ENCODE assay signal across 31 mouse cellular contexts in the genomic region with DNA sequence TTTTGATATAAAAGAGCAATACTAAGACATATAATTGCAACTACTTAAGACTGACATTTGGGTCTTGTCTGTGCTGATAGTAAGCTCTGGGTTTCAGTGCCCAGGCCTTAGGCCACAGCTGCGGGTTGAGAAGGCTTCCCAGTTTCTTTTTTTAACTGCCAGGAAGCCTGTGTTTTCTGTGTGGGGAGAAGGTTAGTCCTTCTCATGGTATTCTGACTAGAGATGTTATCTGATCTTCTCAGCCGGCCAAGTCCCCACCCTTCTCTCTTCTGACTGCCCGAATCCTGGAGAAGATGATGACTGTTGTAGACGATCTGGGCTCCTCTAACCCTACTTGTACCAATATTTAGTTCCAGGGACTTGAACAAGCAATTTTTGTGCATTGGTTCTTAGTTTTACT.
DNase-seq lines count a peak whose midpoint lies in the region; ATAC-seq and TF ChIP-seq lines count a peak whose summit lies in the region.
"Had no signal": no experiment of that assay in that cellular context is flagged by ENCODE, and none has a peak within 500 bp of the region (broad histone marks: within the 10 kb centered on the region; RNA-seq: fewer than 3 reads in every experiment).

No protein-coding gene starts in this region.

- H3K27me3 ChIP-seq in lung, postnatal 0 days (replicated peaks; ENCODE audit: insufficient read depth, low read length) = no peaks in the 10 kb centered on the region
- H3K27me3 ChIP-seq: embryonic facial prominence, embryonic 12.5 days; forebrain, embryonic 15.5 days; heart, embryonic 15.5 days; hindbrain, embryonic 12.5 days; megakaryocyte, embryonic 14.5 days; midbrain, embryonic 12.5 days; neural tube, embryonic 13.5 days had no signal

- no peak for TF ChIP-seq POLR2A in embryonic fibroblast, embryonic 13.5 days (IDR thresholded peaks at IDR 0.05; ENCODE audit: low read depth, low read length)

- H3K27ac ChIP-seq in gastrocnemius, adult 2 months = peak overlapping the region; percentile 40
- peak overlapping the region; percentile 68 for H3K27ac ChIP-seq in lung, postnatal 0 days (ENCODE audit: low read length)
- H3K27ac ChIP-seq in embryonic fibroblast, embryonic 13.5 days (ENCODE audit: insufficient read depth, low read length) = 0 out of 2 replicates have a peak overlapping the region, but pooled peaks have one; percentile 20
- H3K27ac ChIP-seq: embryonic facial prominence, embryonic 12.5 days; forebrain, embryonic 10.5 days; forebrain, embryonic 15.5 days; heart, embryonic 15.5 days; hindbrain, embryonic 12.5 days; kidney, postnatal 0 days; liver, embryonic 14.5 days; midbrain, embryonic 12.5 days; neural tube, embryonic 13.5 days had no signal

- no peaks in the 10 kb centered on the region for H3K4me1 ChIP-seq in lung, postnatal 0 days (ENCODE audit: insufficient read depth, low read depth, low read length)
- no peaks in the 10 kb centered on the region for H3K4me1 ChIP-seq in embryonic fibroblast, embryonic 13.5 days (ENCODE audit: control insufficient read depth, insufficient read depth, low read length)
- H3K4me1 ChIP-seq: embryonic facial prominence, embryonic 12.5 days; forebrain, embryonic 10.5 days; forebrain, embryonic 15.5 days; hindbrain, embryonic 12.5 days; megakaryocyte, embryonic 14.5 days; midbrain, embryonic 12.5 days; neural tube, embryonic 13.5 days had no signal

- WGBS in lung, postnatal 0 days = 13% methylated on average over 4 of the region's 4 CpGs

- no peak overlapping the region for H3K9ac ChIP-seq in lung, postnatal 0 days (replicated peaks; ENCODE audit: low read depth)
- H3K9ac ChIP-seq: embryonic facial prominence, embryonic 12.5 days; forebrain, embryonic 15.5 days; heart, embryonic 15.5 days; hindbrain, embryonic 12.5 days; liver, embryonic 14.5 days; lung, embryonic 14.5 days; midbrain, embryonic 12.5 days; neural tube, embryonic 13.5 days had no signal

- H3K36me3 ChIP-seq in lung, postnatal 0 days (ENCODE audit: insufficient read depth, low read length) = no peaks in the 10 kb centered on the region
- H3K36me3 ChIP-seq: embryonic facial prominence, embryonic 12.5 days; forebrain, embryonic 10.5 days; forebrain, embryonic 15.5 days; heart, embryonic 15.5 days; hindbrain, embryonic 12.5 days; midbrain, embryonic 12.5 days; neural tube, embryonic 13.5 days had no signal

- TF ChIP-seq EP300 in lung, postnatal 0 days (IDR thresholded peaks at IDR 0.05) = no peak

- no peaks in the 10 kb centered on the region for H3K9me3 ChIP-seq in lung, postnatal 0 days (ENCODE audit: low read length)
- H3K9me3 ChIP-seq: embryonic facial prominence, embryonic 12.5 days; forebrain, embryonic 10.5 days; forebrain, embryonic 15.5 days; heart, embryonic 15.5 days; hindbrain, embryonic 12.5 days; midbrain, embryonic 12.5 days; neural tube, embryonic 13.5 days had no signal

- DNase-seq in gastrocnemius, adult 2 months = no peak
- DNase-seq in gastrocnemius, postnatal 36 days = no peak
- DNase-seq in lung, postnatal 0 days (ENCODE audit: low spot score) = peak; percentile 29
- no peak for DNase-seq in lung, postnatal 10 days
- DNase-seq in adrenal gland, postnatal 10 days = no peak
- DNase-seq in thymus, adult 18-20 months = no peak
- DNase-seq: adrenal gland, postnatal 14 days; cerebellum, adult 11 months; cerebellum, adult 9-10 months; cerebellum, postnatal 36 days; embryo, embryonic 11 days; heart, postnatal 36 days; kidney, adult 8-10 months; layer of hippocampus, postnatal 36 days; liver; lung, embryonic 14.5 days; right cerebral cortex, postnatal 4 days had no signal

- no peak overlapping the region for H3K4me3 ChIP-seq in gastrocnemius, adult 2 months
- H3K4me3 ChIP-seq in lung, postnatal 0 days (ENCODE audit: low read depth, low read length) = no peak overlapping the region
- no peak overlapping the region for H3K4me3 ChIP-seq in embryonic fibroblast, embryonic 13.5 days (ENCODE audit: insufficient read depth, low read length)
- H3K4me3 ChIP-seq: embryonic facial prominence, embryonic 12.5 days; forebrain, embryonic 10.5 days; forebrain, embryonic 15.5 days; heart, embryonic 15.5 days; hindbrain, embryonic 12.5 days; megakaryocyte, embryonic 14.5 days; midbrain, embryonic 12.5 days; neural tube, embryonic 13.5 days had no signal

- intact Hi-C loops in gastrocnemius, adult 2 months (cut with DNase I) = no loop called here
- intact Hi-C loops in gastrocnemius, postnatal 36 days (cut with DNase I) = no loop called here

- no peak for TF ChIP-seq CTCF in gastrocnemius, adult 2 months (IDR thresholded peaks at IDR 0.05)
- no peak for TF ChIP-seq CTCF in lung, postnatal 0 days (IDR thresholded peaks at IDR 0.05)
- TF ChIP-seq CTCF in embryonic fibroblast, embryonic 13.5 days (IDR thresholded peaks at IDR 0.05; ENCODE audit: borderline replicate concordance, insufficient read depth, low read length) = no peak

- H3K4me2 ChIP-seq in lung, postnatal 0 days (replicated peaks; ENCODE audit: low read depth, low read length) = no peak overlapping the region
- H3K4me2 ChIP-seq: embryonic facial prominence, embryonic 12.5 days; forebrain, embryonic 15.5 days; heart, embryonic 15.5 days; hindbrain, embryonic 12.5 days; lung, embryonic 14.5 days; midbrain, embryonic 12.5 days; neural tube, embryonic 13.5 days had no signal

- ATAC-seq in lung, postnatal 0 days = 0 out of 2 replicates have a peak, but pooled peaks have one; percentile 6
- ATAC-seq: activated CD4-positive, CD25-positive, alpha-beta regulatory T cell, adult 4 months; CD4-positive, CD25-positive, alpha-beta regulatory T cell, adult 4 months; forebrain, embryonic 15.5 days; intestine, embryonic 16.5 days had no signal
